Mouse (Mus musculus): ENCODE results near the gene Eif4h. TPM values are rescaled to one million over a fixed set of nuclear protein-coding genes. Genes with fewer than 3 reads are reported as not detected.
A peak's percentile ranks its signal among the peaks of the same experiment; 100 is the strongest.
"Not testable (repeated sequence)": the region's sequence is repeated elsewhere in the genome, so short reads cannot be mapped to it uniquely, and the experiment has no call there.

The Eif4h gene
- total RNA-seq, 1 experiment: 322 TPM

DNA sequence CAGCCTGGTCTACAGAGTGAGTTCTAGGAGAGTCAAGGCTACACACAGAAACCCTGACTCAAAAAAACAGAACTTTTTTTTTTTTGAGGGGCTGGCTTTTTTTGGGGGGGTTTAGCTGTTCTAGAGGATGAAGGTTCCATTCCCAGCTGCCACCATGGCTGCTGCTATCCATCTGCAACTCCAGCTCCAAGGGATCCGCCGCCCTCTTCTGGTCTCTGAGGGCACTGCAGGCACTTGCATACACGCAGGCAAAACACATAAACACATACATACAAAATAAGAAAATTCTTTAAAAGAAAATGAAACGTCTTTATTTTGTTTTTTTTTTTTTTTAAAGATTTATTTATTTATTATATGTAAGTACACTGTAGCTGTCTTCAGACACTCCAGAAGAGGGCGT lies 11.6 kb upstream of the Eif4h start:
- no peak for TF ChIP-seq CHD2 (IDR thresholded peaks at IDR 0.05; ENCODE audit: low read depth, low read length)
- TF ChIP-seq ZC3H11A (IDR thresholded peaks at IDR 0.05; ENCODE audit: borderline replicate concordance, low read depth, low read length): 0 out of 2 replicates have a peak, but pooled peaks have one; percentile 25
- TF ChIP-seq ZNF384 (IDR thresholded peaks at IDR 0.05; ENCODE audit: low read depth, low read length): no peak
- TF ChIP-seq MAFK (IDR thresholded peaks at IDR 0.05; ENCODE audit: insufficient read depth, low read depth, low read length): no peak
- no peak for TF ChIP-seq HCFC1 (IDR thresholded peaks at IDR 0.05; ENCODE audit: borderline replicate concordance, insufficient read depth, low read length)
- in situ Hi-C loops (cut with MboI; ENCODE audit: low sequenced_read_pairs in 2 of 2, unreplicated experiment in 2 of 2): no loop called here
- H3K4me3 ChIP-seq (ENCODE audit: insufficient read depth in 1 of 2, low read depth in 1 of 2, low read length in 2 of 2, poor library complexity in 1 of 2, severe bottlenecking in 1 of 2): no peak overlapping the region
- peaks cover 0 to 6% of the 10 kb centered on the region in 2 experiments; a peak in 2 of 4 replicates for H3K4me1 ChIP-seq (ENCODE audit: control insufficient read depth in 2 of 2, insufficient read depth in 2 of 2, low read length in 2 of 2, poor library complexity in 1 of 2)
- H3K9ac ChIP-seq (ENCODE audit: insufficient read depth, low read depth, low read length, poor library complexity, severe bottlenecking): no peak overlapping the region
- no peaks in the 10 kb centered on the region for H3K36me3 ChIP-seq (ENCODE audit: control insufficient read depth, insufficient read depth, low read length, poor library complexity, severe bottlenecking)
- DNase-seq (ENCODE audit: low read depth, low spot score): peak; percentile 64
- no peaks in the 10 kb centered on the region for H3K9me3 ChIP-seq (ENCODE audit: control insufficient read depth, insufficient read depth, low read depth, low read length)
- no peak overlapping the region for H3K27ac ChIP-seq (ENCODE audit: insufficient read depth, low read depth, low read length, poor library complexity, severe bottlenecking)

- not testable (repeated sequence) for H3K9me3 ChIP-seq (ENCODE audit: control insufficient read depth, insufficient read depth, low read depth, low read length); H3K27ac ChIP-seq (ENCODE audit: insufficient read depth, low read depth, low read length, poor library complexity, severe bottlenecking); H3K36me3 ChIP-seq (ENCODE audit: control insufficient read depth, insufficient read depth, low read length, poor library complexity, severe bottlenecking)
Observed at GRCm38 (mm10) chr5:134648976-134649375, 9.7 kb upstream of the Eif4h start.

GRCm38 (mm10) chr5:134647394-134647793 lies 8.1 kb upstream of the Eif4h start:
- TF ChIP-seq ZC3H11A (IDR thresholded peaks at IDR 0.05; ENCODE audit: borderline replicate concordance, low read depth, low read length): no peak
- no peak for TF ChIP-seq MAFK (IDR thresholded peaks at IDR 0.05; ENCODE audit: insufficient read depth, low read depth, low read length)
- TF ChIP-seq HCFC1 (IDR thresholded peaks at IDR 0.05; ENCODE audit: borderline replicate concordance, insufficient read depth, low read length): no peak
- 0 out of 2 replicates have a peak, but pooled peaks have one; percentile 19 for TF ChIP-seq ZNF384 (IDR thresholded peaks at IDR 0.05; ENCODE audit: low read depth, low read length)
- no peak for TF ChIP-seq CHD2 (IDR thresholded peaks at IDR 0.05; ENCODE audit: low read depth, low read length)
- no peaks in the 10 kb centered on the region for H3K36me3 ChIP-seq (ENCODE audit: control insufficient read depth, insufficient read depth, low read length, poor library complexity, severe bottlenecking)
- no peak overlapping the region for H3K9ac ChIP-seq (ENCODE audit: insufficient read depth, low read depth, low read length, poor library complexity, severe bottlenecking)
- H3K9me3 ChIP-seq (ENCODE audit: control insufficient read depth, insufficient read depth, low read depth, low read length): no peaks in the 10 kb centered on the region
- no peak overlapping the region for H3K4me3 ChIP-seq (ENCODE audit: insufficient read depth in 1 of 2, low read depth in 1 of 2, low read length in 2 of 2, poor library complexity in 1 of 2, severe bottlenecking in 1 of 2)
- H3K27ac ChIP-seq (ENCODE audit: insufficient read depth, low read depth, low read length, poor library complexity, severe bottlenecking): no peak overlapping the region
- peaks cover 0 to 4% of the 10 kb centered on the region in 2 experiments; a peak in 2 of 4 replicates for H3K4me1 ChIP-seq (ENCODE audit: control insufficient read depth in 2 of 2, insufficient read depth in 2 of 2, low read length in 2 of 2, poor library complexity in 1 of 2)
- in situ Hi-C loops (cut with MboI; ENCODE audit: low sequenced_read_pairs in 2 of 2, unreplicated experiment in 2 of 2): no loop called here
- DNase-seq (ENCODE audit: low read depth, low spot score): no peak

More at GRCm38 (mm10) chr5:134648976-134649375, 9.7 kb upstream of the Eif4h start:
- H3K4me1 ChIP-seq (ENCODE audit: control insufficient read depth in 2 of 2, insufficient read depth in 2 of 2, low read length in 2 of 2, poor library complexity in 1 of 2); in situ Hi-C loops (cut with MboI; ENCODE audit: low sequenced_read_pairs in 2 of 2, unreplicated experiment in 2 of 2); H3K4me3 ChIP-seq (ENCODE audit: insufficient read depth in 1 of 2, low read depth in 1 of 2, low read length in 2 of 2, poor library complexity in 1 of 2, severe bottlenecking in 1 of 2); H3K9ac ChIP-seq (ENCODE audit: insufficient read depth, low read depth, low read length, poor library complexity, severe bottlenecking): not testable (repeated sequence)
- DNase-seq (ENCODE audit: low read depth, low spot score): peak; percentile 27

- in situ Hi-C loops (cut with MboI; ENCODE audit: low sequenced_read_pairs in 2 of 2, unreplicated experiment in 2 of 2): no loop called here
- Histone ChIP-seq H3K36me3 (ENCODE audit: control insufficient read depth, insufficient read depth, low read length, poor library complexity, severe bottlenecking) (no peaks in the 10 kb centered on the region), H3K27ac (ENCODE audit: insufficient read depth, low read depth, low read length, poor library complexity, severe bottlenecking) (no peak overlapping the region), H3K4me3 (ENCODE audit: insufficient read depth in 1 of 2, low read depth in 1 of 2, low read length in 2 of 2, poor library complexity in 1 of 2, severe bottlenecking in 1 of 2) (no peak overlapping the region), H3K9me3 (ENCODE audit: control insufficient read depth, insufficient read depth, low read depth, low read length) (no peaks in the 10 kb centered on the region), H3K4me1 (ENCODE audit: control insufficient read depth in 2 of 2, insufficient read depth in 2 of 2, low read length in 2 of 2, poor library complexity in 1 of 2) (peaks cover 0 to 4% of the 10 kb centered on the region in 2 experiments; a peak in 2 of 4 replicates), H3K9ac (ENCODE audit: insufficient read depth, low read depth, low read length, poor library complexity, severe bottlenecking) (no peak overlapping the region)
- DNase-seq (ENCODE audit: low read depth, low spot score): no peak
- TF ChIP-seq CHD2 (IDR thresholded peaks at IDR 0.05; ENCODE audit: low read depth, low read length) (no peak), MAFK (IDR thresholded peaks at IDR 0.05; ENCODE audit: insufficient read depth, low read depth, low read length) (no peak), HCFC1 (IDR thresholded peaks at IDR 0.05; ENCODE audit: borderline replicate concordance, insufficient read depth, low read length) (no peak), ZC3H11A (IDR thresholded peaks at IDR 0.05; ENCODE audit: borderline replicate concordance, low read depth, low read length) (no peak), ZNF384 (IDR thresholded peaks at IDR 0.05; ENCODE audit: low read depth, low read length) (no peak)
Observed at GRCm38 (mm10) chr5:134646461-134646860, 7.2 kb upstream of the Eif4h start.

- no peak for TF ChIP-seq CHD2 (IDR thresholded peaks at IDR 0.05; ENCODE audit: low read depth, low read length)
- Histone ChIP-seq H3K27ac (ENCODE audit: insufficient read depth, low read depth, low read length, poor library complexity, severe bottlenecking) (no peak overlapping the region), H3K4me1 (ENCODE audit: control insufficient read depth in 2 of 2, insufficient read depth in 2 of 2, low read length in 2 of 2, poor library complexity in 1 of 2) (peaks cover 2 to 4% of the 10 kb centered on the region in 2 experiments; a peak in 3 of 4 replicates), H3K9me3 (ENCODE audit: control insufficient read depth, insufficient read depth, low read depth, low read length) (no peaks in the 10 kb centered on the region), H3K36me3 (ENCODE audit: control insufficient read depth, insufficient read depth, low read length, poor library complexity, severe bottlenecking) (no peaks in the 10 kb centered on the region), H3K4me3 (ENCODE audit: insufficient read depth in 1 of 2, low read depth in 1 of 2, low read length in 2 of 2, poor library complexity in 1 of 2, severe bottlenecking in 1 of 2) (no peak overlapping the region), H3K9ac (ENCODE audit: insufficient read depth, low read depth, low read length, poor library complexity, severe bottlenecking) (no peak overlapping the region)
- in situ Hi-C loops (cut with MboI; ENCODE audit: low sequenced_read_pairs in 2 of 2, unreplicated experiment in 2 of 2): no loop called here
- no peak for DNase-seq (ENCODE audit: low read depth, low spot score)
Observed at GRCm38 (mm10) chr5:134644643-134645118, 5.4 kb upstream of the Eif4h start.
